ENCODE assay signal across 19 mouse cellular contexts in genomic region chr15:59721420-59721819, GRCm38 (mm10).
A peak's percentile ranks its signal among the peaks of the same experiment; 100 is the strongest.
DNase-seq lines count a peak whose midpoint lies in the region; ATAC-seq and TF ChIP-seq lines count a peak whose summit lies in the region.
"Had no signal": no experiment of that assay in that cellular context is flagged by ENCODE, and none has a peak within 500 bp of the region (broad histone marks: within the 10 kb centered on the region; RNA-seq: fewer than 3 reads in every experiment).

No protein-coding gene starts in this region.

- no peak overlapping the region for H3K4me2 ChIP-seq in lung, postnatal 0 days (replicated peaks; ENCODE audit: low read depth, low read length)
- H3K4me2 ChIP-seq in intestine, postnatal 0 days (replicated peaks; ENCODE audit: low read depth) = no peak overlapping the region
- H3K4me2 ChIP-seq: forebrain, embryonic 12.5 days; heart, embryonic 13.5 days; limb, embryonic 12.5 days; lung, embryonic 14.5 days; neural tube, embryonic 13.5 days had no signal

- no peaks in the 10 kb centered on the region for H3K9me3 ChIP-seq in lung, postnatal 0 days (ENCODE audit: low read length)
- no peaks in the 10 kb centered on the region for H3K9me3 ChIP-seq in intestine, postnatal 0 days (ENCODE audit: control insufficient read depth)
- H3K9me3 ChIP-seq: forebrain, embryonic 12.5 days; heart, embryonic 13.5 days; hindbrain, embryonic 10.5 days; limb, embryonic 12.5 days; neural tube, embryonic 13.5 days had no signal

- H3K27ac ChIP-seq in lung, postnatal 0 days (ENCODE audit: low read length) = no peak overlapping the region
- H3K27ac ChIP-seq in intestine, postnatal 0 days (ENCODE audit: low read depth, low read length) = no peak overlapping the region
- H3K27ac ChIP-seq: forebrain, embryonic 12.5 days; heart, embryonic 13.5 days; hindbrain, embryonic 10.5 days; limb, embryonic 12.5 days; neural tube, embryonic 13.5 days had no signal

- DNase-seq in heart, adult 11 months = peak; percentile 97
- no peak for DNase-seq in heart, postnatal 25 days (ENCODE audit: low spot score)
- peak; percentile 21 for DNase-seq in lung, postnatal 0 days (ENCODE audit: low spot score)
- DNase-seq in lung, postnatal 14 days = no peak
- DNase-seq in kidney, postnatal 4 days = no peak
- DNase-seq: adrenal gland, adult 2 months; cerebellum, adult 9-11 months; embryo, embryonic 11 days; kidney, adult 9 months; lung, embryonic 14.5 days; thymus, adult 18-20 months had no signal

- intact Hi-C loops in heart, postnatal 25 days (cut with DNase I) = no loop called here

- no peak overlapping the region for H3K4me3 ChIP-seq in lung, postnatal 0 days (ENCODE audit: low read depth, low read length)
- H3K4me3 ChIP-seq in intestine, postnatal 0 days (ENCODE audit: low read depth, low read length) = no peak overlapping the region
- H3K4me3 ChIP-seq: forebrain, embryonic 12.5 days; heart, embryonic 13.5 days; hindbrain, embryonic 10.5 days; limb, embryonic 12.5 days; neural tube, embryonic 13.5 days had no signal

- TF ChIP-seq CTCF in lung, postnatal 0 days (IDR thresholded peaks at IDR 0.05) = no peak
- no peak for TF ChIP-seq CTCF in intestine, postnatal 0 days (IDR thresholded peaks at IDR 0.05; ENCODE audit: low read depth)

- no peaks in the 10 kb centered on the region for H3K4me1 ChIP-seq in lung, postnatal 0 days (ENCODE audit: insufficient read depth, low read depth, low read length)
- no peaks in the 10 kb centered on the region; the same call in 1 of the 2 replicates for H3K4me1 ChIP-seq in intestine, postnatal 0 days (replicated peaks; ENCODE audit: control insufficient read depth, insufficient read depth, low read length)
- H3K4me1 ChIP-seq: forebrain, embryonic 12.5 days; heart, embryonic 13.5 days; hindbrain, embryonic 10.5 days; limb, embryonic 12.5 days; neural tube, embryonic 13.5 days had no signal

- H3K9ac ChIP-seq in lung, postnatal 0 days (replicated peaks; ENCODE audit: low read depth) = no peak overlapping the region
- H3K9ac ChIP-seq in intestine, postnatal 0 days (ENCODE audit: low read depth, low read length) = no peak overlapping the region
- H3K9ac ChIP-seq: forebrain, embryonic 12.5 days; heart, embryonic 13.5 days; limb, embryonic 12.5 days; lung, embryonic 14.5 days; neural tube, embryonic 13.5 days had no signal

- H3K27me3 ChIP-seq in lung, postnatal 0 days (replicated peaks; ENCODE audit: insufficient read depth, low read length) = no peaks in the 10 kb centered on the region
- no peaks in the 10 kb centered on the region for H3K27me3 ChIP-seq in intestine, postnatal 0 days (replicated peaks; ENCODE audit: control insufficient read depth, insufficient read depth, low read length)
- H3K27me3 ChIP-seq: forebrain, embryonic 12.5 days; heart, embryonic 13.5 days; limb, embryonic 12.5 days; neural tube, embryonic 13.5 days had no signal

- ATAC-seq in lung, postnatal 0 days = no peak
- peak; percentile 68 for ATAC-seq in granulocyte monocyte progenitor cell, adult 5-6 weeks (replicated peaks; ENCODE audit: poor library complexity, severe bottlenecking)
- ATAC-seq in neutrophil, adult 5-6 weeks (ENCODE audit: extremely low read depth, insufficient number of reproducible peaks, low FRiP score, poor library complexity, severe bottlenecking) = peak; percentile 44; the same call in 1 of the 2 replicates
- ATAC-seq in intestine, postnatal 0 days = no peak

- WGBS in lung, postnatal 0 days = 81% methylated on average over 4 of the region's 4 CpGs
- WGBS in intestine, postnatal 0 days = 84% methylated on average over 4 of the region's 4 CpGs

- no peak for TF ChIP-seq EP300 in lung, postnatal 0 days (IDR thresholded peaks at IDR 0.05)

- no peaks in the 10 kb centered on the region for H3K36me3 ChIP-seq in lung, postnatal 0 days (ENCODE audit: insufficient read depth, low read length)
- H3K36me3 ChIP-seq in intestine, postnatal 0 days (ENCODE audit: control insufficient read depth, insufficient read depth) = no peaks in the 10 kb centered on the region
- H3K36me3 ChIP-seq: forebrain, embryonic 12.5 days; heart, embryonic 13.5 days; hindbrain, embryonic 10.5 days; limb, embryonic 12.5 days; neural tube, embryonic 13.5 days had no signal

Comparison
In these comparisons a context has a peak if more than half of its experiments do, and no peak if none do; other contexts are left out.
1. DNase-seq: peak in heart, adult 11 months (single experiment) and lung, postnatal 0 days (single experiment); none in heart, postnatal 25 days (single experiment), lung, postnatal 14 days (single experiment) and kidney, postnatal 4 days (0 of 2).
2. ATAC-seq: peak in granulocyte monocyte progenitor cell, adult 5-6 weeks (single experiment) and neutrophil, adult 5-6 weeks (single experiment); none in lung, postnatal 0 days (single experiment) and intestine, postnatal 0 days (single experiment).